Mouse (Mus musculus) lung, postnatal 25 days (tissue): ENCODE results near the gene Tmem132b.

Source experiments
- DNase-seq: peaks from one replicate; pipeline ENCODE4 v3.0.0; 2022; ENCODE audit warnings: low spot score

Tmem132b gene

GRCm38 (mm10) chr5:125780332-125780731, 248.8 kb downstream of the Tmem132b start:
- DNase-seq = no peak

DNA sequence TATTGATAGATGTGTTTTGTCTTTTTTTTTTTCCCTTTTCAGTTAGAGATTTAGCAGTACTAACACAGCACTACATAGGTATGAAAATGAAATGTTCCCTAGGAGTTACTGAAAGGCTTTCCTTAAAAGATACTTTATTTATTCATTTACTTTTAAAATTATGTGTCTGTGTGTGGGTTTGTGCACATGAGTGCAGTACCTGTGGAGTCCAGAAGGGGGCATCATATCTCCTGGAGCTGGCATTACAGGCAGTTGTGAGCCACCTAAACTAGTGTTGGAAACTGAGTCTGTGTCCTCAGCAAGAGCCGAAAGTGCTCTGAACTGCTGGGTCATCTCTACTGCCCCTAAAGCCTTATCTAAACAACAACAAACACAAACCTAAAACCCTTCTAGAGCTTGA, 261.1 kb downstream of the Tmem132b start:
- no peak for DNase-seq

DNA sequence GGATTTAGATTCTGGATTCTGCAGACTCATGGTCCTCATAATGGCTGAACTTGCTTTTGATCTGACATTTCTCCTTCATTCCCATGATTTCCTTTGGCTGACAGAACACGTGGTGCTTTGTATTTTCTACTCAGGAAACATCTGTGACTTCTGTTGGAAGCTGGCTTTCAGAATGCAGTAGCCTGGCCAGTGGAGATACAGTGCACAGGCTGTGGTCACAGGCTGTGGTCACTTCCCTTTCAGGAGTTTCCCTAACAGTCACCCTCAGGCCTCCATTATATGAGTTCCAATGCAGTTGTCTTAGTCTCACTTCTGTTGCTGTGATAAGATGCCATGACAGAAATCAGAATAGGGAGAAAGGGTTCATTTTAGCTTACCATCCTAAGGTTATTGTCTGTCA, 262.7 kb downstream of the Tmem132b start:
- no peak for DNase-seq

- DNase-seq = no peak
Observed at GRCm38 (mm10) chr5:125799622-125800021, 268.0 kb downstream of the Tmem132b start.

DNA sequence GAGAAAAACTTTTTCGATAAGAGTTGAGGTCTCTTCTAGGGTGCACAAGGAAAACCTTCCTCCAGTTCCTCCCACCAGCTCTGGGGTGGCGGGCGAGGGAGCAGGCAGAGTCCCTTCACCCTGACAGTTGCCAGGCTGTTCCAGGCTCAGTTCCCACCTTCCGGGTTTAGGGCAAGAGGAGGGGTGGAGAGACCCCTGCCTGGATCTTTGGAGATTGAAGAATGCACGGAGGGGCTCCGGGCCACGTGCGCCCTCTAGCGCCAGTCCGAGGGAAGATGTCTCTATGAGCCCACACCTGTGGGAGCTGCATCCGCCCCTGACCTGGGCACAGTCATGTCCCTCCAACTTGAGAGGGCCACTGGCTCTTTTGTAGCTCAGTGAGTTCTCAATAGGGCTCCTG, 268.5 kb downstream of the Tmem132b start:
- DNase-seq = no peak

- DNase-seq = no peak
Observed at GRCm38 (mm10) chr5:125802801-125803200, 271.2 kb downstream of the Tmem132b start.

GRCm38 (mm10) chr5:125805327-125805726, 273.8 kb downstream of the Tmem132b start:
- no peak for DNase-seq

DNA sequence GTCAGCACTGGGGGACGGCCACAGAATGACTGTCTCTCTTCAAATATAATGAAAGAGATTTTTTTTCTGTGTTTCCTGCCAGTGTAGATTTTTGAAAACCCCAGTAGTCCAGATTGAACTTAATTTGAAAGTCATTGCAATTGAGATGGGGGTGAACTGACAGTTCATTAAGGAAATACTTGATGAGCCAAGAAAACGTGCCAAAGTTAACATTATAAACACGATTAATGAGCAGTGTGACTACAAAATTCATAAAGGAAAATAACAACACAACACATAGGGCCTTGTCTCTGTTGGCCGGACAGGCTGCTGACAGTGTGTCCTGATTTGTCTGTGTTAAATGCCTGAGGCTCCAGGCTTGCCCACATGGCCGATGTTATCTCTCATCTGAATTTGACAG, 276.3 kb downstream of the Tmem132b start:
- DNase-seq = no peak

GRCm38 (mm10) chr5:125829342-125829741, 297.8 kb downstream of the Tmem132b start:
- no peak for DNase-seq

GRCm38 (mm10) chr5:125835890-125836289, 304.3 kb downstream of the Tmem132b start:
- DNase-seq = no peak

GRCm38 (mm10) chr5:125836761-125837160, 305.2 kb downstream of the Tmem132b start:
- no peak for DNase-seq
